Comparison of ENCODE assay signal across 19 mouse cellular contexts in the genomic region with DNA sequence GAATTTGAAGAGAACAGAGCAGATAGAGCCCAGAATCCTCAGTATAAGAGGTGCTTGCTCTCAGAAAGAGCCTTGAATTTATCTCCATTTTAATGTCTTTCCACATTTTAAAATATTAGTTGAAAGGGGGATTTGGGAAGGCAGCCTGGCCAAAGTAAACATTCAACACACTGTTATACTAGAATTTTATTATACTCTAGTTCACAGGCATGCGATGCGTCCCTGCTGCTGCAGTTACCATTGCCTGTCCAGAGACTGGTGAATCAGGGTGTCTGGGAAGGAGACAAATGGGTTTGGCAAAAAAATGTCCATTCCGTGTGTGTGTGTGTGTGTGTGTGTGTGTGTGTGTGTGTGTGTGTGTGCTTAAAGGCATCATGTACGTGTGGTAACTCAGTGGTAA.
A peak's percentile ranks its signal among the peaks of the same experiment; 100 is the strongest.
DNase-seq lines count a peak whose midpoint lies in the region; ATAC-seq and TF ChIP-seq lines count a peak whose summit lies in the region.
"Had no signal": no experiment of that assay in that cellular context is flagged by ENCODE, and none has a peak within 500 bp of the region (broad histone marks: within the 10 kb centered on the region; RNA-seq: fewer than 3 reads in every experiment).

No protein-coding gene starts in this region.

- no peaks in the 10 kb centered on the region for H3K9me3 ChIP-seq in embryonic facial prominence, embryonic 14.5 days (ENCODE audit: control insufficient read depth, low read length)
- no peaks in the 10 kb centered on the region for H3K9me3 ChIP-seq in embryonic facial prominence, embryonic 10.5 days
- no peaks in the 10 kb centered on the region for H3K9me3 ChIP-seq in kidney, embryonic 16.5 days (ENCODE audit: low read length)
- H3K9me3 ChIP-seq in lung, embryonic 14.5 days (ENCODE audit: low read depth, low read length): no peaks in the 10 kb centered on the region
- H3K9me3 ChIP-seq: forebrain, embryonic 12.5 days; hindbrain, embryonic 10.5 days; limb, embryonic 15.5 days; neural tube, embryonic 12.5 days had no signal

- H3K27ac ChIP-seq in embryonic facial prominence, embryonic 14.5 days (replicated peaks; ENCODE audit: low read depth, low read length): no peak overlapping the region; the same call in 1 of the 2 replicates
- no peak overlapping the region for H3K27ac ChIP-seq in embryonic facial prominence, embryonic 10.5 days (replicated peaks)
- no peak overlapping the region for H3K27ac ChIP-seq in kidney, embryonic 16.5 days (ENCODE audit: low read length)
- no peak overlapping the region for H3K27ac ChIP-seq in lung, embryonic 14.5 days (ENCODE audit: low read depth)
- H3K27ac ChIP-seq: forebrain, embryonic 12.5 days; hindbrain, embryonic 10.5 days; neural tube, embryonic 12.5 days had no signal

- no peak overlapping the region for H3K9ac ChIP-seq in embryonic facial prominence, embryonic 14.5 days (ENCODE audit: low read depth, low read length)
- H3K9ac ChIP-seq in kidney, embryonic 16.5 days (replicated peaks; ENCODE audit: low read length): no peak overlapping the region
- no peak overlapping the region for H3K9ac ChIP-seq in lung, embryonic 14.5 days
- H3K9ac ChIP-seq: forebrain, embryonic 12.5 days; limb, embryonic 15.5 days; neural tube, embryonic 12.5 days had no signal

- TF ChIP-seq CTCF in lung, embryonic 14.5 days (IDR thresholded peaks at IDR 0.05; ENCODE audit: low read depth): no peak

- no peaks in the 10 kb centered on the region for H3K36me3 ChIP-seq in embryonic facial prominence, embryonic 14.5 days (ENCODE audit: control insufficient read depth, insufficient read depth, low read length)
- H3K36me3 ChIP-seq in embryonic facial prominence, embryonic 10.5 days (replicated peaks): no peaks in the 10 kb centered on the region
- H3K36me3 ChIP-seq in kidney, embryonic 16.5 days (ENCODE audit: insufficient read depth, low read length): no peaks in the 10 kb centered on the region
- H3K36me3 ChIP-seq in lung, embryonic 14.5 days (ENCODE audit: insufficient read depth): no peaks in the 10 kb centered on the region
- no peaks in the 10 kb centered on the region for H3K36me3 ChIP-seq in myocyte (ENCODE audit: control insufficient read depth, insufficient read depth)
- H3K36me3 ChIP-seq: forebrain, embryonic 12.5 days; hindbrain, embryonic 10.5 days; limb, embryonic 15.5 days; neural tube, embryonic 12.5 days had no signal

- ATAC-seq in embryonic facial prominence, embryonic 14.5 days (ENCODE audit: low read depth): no peak
- peak; percentile 71 for ATAC-seq in kidney, embryonic 16.5 days (ENCODE audit: low FRiP score, low TSS enrichment)
- ATAC-seq in lung, embryonic 14.5 days (ENCODE audit: insufficient read depth): peak; percentile 85
- ATAC-seq: midbrain, embryonic 16.5 days had no signal

- peak; percentile 36 for DNase-seq in embryonic facial prominence, embryonic 14.5 days (ENCODE audit: low spot score)
- no peak for DNase-seq in embryonic facial prominence, embryonic 10.5 days (ENCODE audit: low spot score)
- no peak for DNase-seq in kidney, adult 18-20 months
- peak; percentile 74 for DNase-seq in lung, embryonic 14.5 days
- DNase-seq in lung, postnatal 25 days (ENCODE audit: low spot score): no peak
- no peak for DNase-seq in natural killer cell, adult 2 months (ENCODE audit: low spot score in 2 of 2)
- DNase-seq: B cell, adult 2 months; cerebellum, adult 11 months; cerebellum, postnatal 14 days; embryo, embryonic 11 days; lung, adult 18-20 months; thymus, postnatal 36 days had no signal

- no peak overlapping the region for H3K4me2 ChIP-seq in embryonic facial prominence, embryonic 14.5 days (ENCODE audit: low read depth, low read length)
- H3K4me2 ChIP-seq in kidney, embryonic 16.5 days (replicated peaks; ENCODE audit: low read depth, low read length): no peak overlapping the region
- no peak overlapping the region for H3K4me2 ChIP-seq in lung, embryonic 14.5 days
- H3K4me2 ChIP-seq in myocyte (ENCODE audit: low read depth): peak overlapping the region; percentile 47
- H3K4me2 ChIP-seq: forebrain, embryonic 12.5 days; limb, embryonic 15.5 days; neural tube, embryonic 12.5 days had no signal

- H3K79me2 ChIP-seq in myocyte (ENCODE audit: control insufficient read depth, insufficient read depth): no peaks in the 10 kb centered on the region

- no peaks in the 10 kb centered on the region for H3K27me3 ChIP-seq in embryonic facial prominence, embryonic 14.5 days (replicated peaks; ENCODE audit: control insufficient read depth, insufficient read depth, low read length)
- no peaks in the 10 kb centered on the region for H3K27me3 ChIP-seq in embryonic facial prominence, embryonic 10.5 days (replicated peaks; ENCODE audit: low read depth, poor library complexity, severe bottlenecking)
- H3K27me3 ChIP-seq in kidney, embryonic 16.5 days (ENCODE audit: insufficient read depth, low read length): no peaks in the 10 kb centered on the region; the same call in 1 of the 2 replicates
- H3K27me3 ChIP-seq in lung, embryonic 14.5 days (ENCODE audit: insufficient read depth, low read length): no peaks in the 10 kb centered on the region
- no peaks in the 10 kb centered on the region for H3K27me3 ChIP-seq in myocyte (ENCODE audit: control insufficient read depth, insufficient read depth, insufficient read length)
- H3K27me3 ChIP-seq: forebrain, embryonic 12.5 days; limb, embryonic 15.5 days; neural tube, embryonic 12.5 days had no signal

- H3ac ChIP-seq in myocyte (ENCODE audit: control insufficient read depth, insufficient read length): no peak overlapping the region

- TF ChIP-seq POLR2A in myocyte (IDR thresholded peaks at IDR 0.05; ENCODE audit: insufficient read length, low read depth): no peak

- WGBS in embryonic facial prominence, embryonic 14.5 days: 45% methylated on average over 4 of the region's 4 CpGs
- 90% methylated on average over 4 of the region's 4 CpGs for WGBS in embryonic facial prominence, embryonic 10.5 days
- WGBS in kidney, embryonic 16.5 days: 36% methylated on average over 4 of the region's 4 CpGs
- 21% methylated on average over 4 of the region's 4 CpGs for WGBS in lung, embryonic 14.5 days

- H3K4me3 ChIP-seq in embryonic facial prominence, embryonic 14.5 days (ENCODE audit: low read depth, low read length): no peak overlapping the region
- no peak overlapping the region for H3K4me3 ChIP-seq in embryonic facial prominence, embryonic 10.5 days
- H3K4me3 ChIP-seq in kidney, embryonic 16.5 days (ENCODE audit: low read length): no peak overlapping the region
- no peak overlapping the region for H3K4me3 ChIP-seq in lung, embryonic 14.5 days (ENCODE audit: low read depth, low read length)
- no peak overlapping the region for H3K4me3 ChIP-seq in myocyte
- H3K4me3 ChIP-seq: forebrain, embryonic 12.5 days; hindbrain, embryonic 10.5 days; limb, embryonic 15.5 days; neural tube, embryonic 12.5 days had no signal

- H3K4me1 ChIP-seq in embryonic facial prominence, embryonic 14.5 days (ENCODE audit: control insufficient read depth, insufficient read depth, low read length): 0 out of 2 replicates have a peak, but pooled peaks cover 3% of the 10 kb centered on the region
- H3K4me1 ChIP-seq in embryonic facial prominence, embryonic 10.5 days: peaks cover 7% of the 10 kb centered on the region
- H3K4me1 ChIP-seq in kidney, embryonic 16.5 days (ENCODE audit: insufficient read depth, low read length): peaks cover 10% of the 10 kb centered on the region; the same call in 1 of the 2 replicates
- H3K4me1 ChIP-seq in lung, embryonic 14.5 days (ENCODE audit: insufficient read depth): peaks cover 3% of the 10 kb centered on the region
- H3K4me1 ChIP-seq: forebrain, embryonic 12.5 days; hindbrain, embryonic 10.5 days; neural tube, embryonic 12.5 days had no signal

TF ChIP-seq in myocyte, 11 proteins besides CTCF, POLR2A, EP300 and RAD21:
- TF ChIP-seq SRF (IDR thresholded peaks at IDR 0.05; ENCODE audit: control insufficient read depth, insufficient read length, low read depth): no peak
- no peak for TF ChIP-seq TCF12 (IDR thresholded peaks at IDR 0.05; ENCODE audit: insufficient read depth, poor library complexity, severe bottlenecking)
- TF ChIP-seq REST (IDR thresholded peaks at IDR 0.05; ENCODE audit: insufficient read depth, insufficient read length): no peak
- TF ChIP-seq MYOD1 (IDR thresholded peaks at IDR 0.05; ENCODE audit: control insufficient read depth in 1 of 3, insufficient read length in 2 of 3, low read depth in 2 of 3): no peak
- no peak for TF ChIP-seq POLR2AphosphoS2 (IDR thresholded peaks at IDR 0.05; ENCODE audit: insufficient read length, low read depth)
- no peak for TF ChIP-seq E2F4 (IDR thresholded peaks at IDR 0.05; ENCODE audit: insufficient read depth)
- no peak for TF ChIP-seq MYOG (IDR thresholded peaks at IDR 0.05; ENCODE audit: control insufficient read depth in 1 of 3, insufficient read depth in 1 of 3, insufficient read length in 2 of 3, low read depth in 2 of 3)
- TF ChIP-seq MAX (IDR thresholded peaks at IDR 0.05; ENCODE audit: low read depth): no peak
- no peak for TF ChIP-seq CEBPB (IDR thresholded peaks at IDR 0.05; ENCODE audit: insufficient read depth, poor library complexity, severe bottlenecking)
- no peak for TF ChIP-seq USF1 (IDR thresholded peaks at IDR 0.05; ENCODE audit: low read depth)
- TF ChIP-seq TCF3 (IDR thresholded peaks at IDR 0.05; ENCODE audit: insufficient read length, low read depth): no peak

Comparison
In these comparisons a context has a peak if more than half of its experiments do, and no peak if none do; other contexts are left out.
1. DNase-seq: peak in embryonic facial prominence, embryonic 14.5 days (single experiment) and lung, embryonic 14.5 days (single experiment); none in embryonic facial prominence, embryonic 10.5 days (single experiment), kidney, adult 18-20 months (single experiment), lung, postnatal 25 days (single experiment) and natural killer cell, adult 2 months (0 of 2).